Mouse (Mus musculus) ES-E14 (cell line): ENCODE data around the gene Il34. TPM values are rescaled to one million over a fixed set of nuclear protein-coding genes. Genes with fewer than 3 reads are reported as not detected.

ENCODE experiments used
- DNase-seq: peaks from one replicate; pipeline ENCODE4 v3.0.0-alpha.2; 2013; ENCODE audit warnings: low read depth, low spot score
- H3K27ac ChIP-seq: 2 replicates; pipeline ENCODE4 v1.5.1; 2012; ENCODE audit warnings: low read depth, mild to moderate bottlenecking, low read length, moderate library complexity, mixed read lengths; ENCODE audit not compliant: poor library complexity, insufficient read depth, severe bottlenecking
- H3K36me3 ChIP-seq: 2 replicates; pipeline ENCODE4 v1.6.1; 2012; ENCODE audit warnings: mild to moderate bottlenecking, low read length, moderate library complexity, mixed read lengths; ENCODE audit not compliant: control insufficient read depth, poor library complexity, insufficient read depth, severe bottlenecking
- H3K4me1 ChIP-seq, 2 experiments: fragments of 150-350 bp in 1 of 2; sonication (generic) in 1 of 2; 2 replicates each; pipeline ENCODE4 v1.6.1; 2012; ENCODE audit warnings: low read length in 2 of 2, mild to moderate bottlenecking in 1 of 2, mixed read lengths in 1 of 2; ENCODE audit not compliant: control insufficient read depth in 2 of 2, insufficient read depth in 2 of 2, poor library complexity in 1 of 2
- H3K4me3 ChIP-seq, 2 experiments: fragments of 150-350 bp in 1 of 2; sonication (generic) in 1 of 2; 2 replicates each; pipeline ENCODE4 v1.5.1; 2012; ENCODE audit warnings: low read length in 2 of 2, low read depth in 1 of 2, mild to moderate bottlenecking in 1 of 2, mixed read lengths in 1 of 2; ENCODE audit not compliant: insufficient read depth in 1 of 2, poor library complexity in 1 of 2, severe bottlenecking in 1 of 2
- H3K9ac ChIP-seq: 2 replicates; pipeline ENCODE4 v1.6.1; 2012; ENCODE audit warnings: low read depth, mild to moderate bottlenecking, low read length, mixed read lengths; ENCODE audit not compliant: poor library complexity, insufficient read depth, severe bottlenecking
- H3K9me3 ChIP-seq: fragments of 150-350 bp; sonication (generic); 2 replicates; pipeline ENCODE4 v1.6.1; 2012; ENCODE audit warnings: low read depth, mild to moderate bottlenecking, low read length; ENCODE audit not compliant: control insufficient read depth, insufficient read depth
- CHD2 ChIP-seq: IDR thresholded peaks from 2 replicates; pipeline ENCODE4 v1.6.1; 2014; ENCODE audit warnings: mild to moderate bottlenecking, low read depth, low read length, inconsistent platforms
- HCFC1 ChIP-seq: IDR thresholded peaks from 2 replicates; pipeline ENCODE4 v1.6.1; 2012; ENCODE audit warnings: low read length, inconsistent platforms, borderline replicate concordance; ENCODE audit not compliant: insufficient read depth
- MAFK ChIP-seq: IDR thresholded peaks from 2 replicates; pipeline ENCODE4 v1.6.1; 2014; ENCODE audit warnings: mild to moderate bottlenecking, low read depth, low read length, inconsistent platforms; ENCODE audit not compliant: insufficient read depth
- ZC3H11A ChIP-seq: IDR thresholded peaks from 2 replicates; pipeline ENCODE4 v1.6.1; 2012; ENCODE audit warnings: low read depth, mild to moderate bottlenecking, inconsistent platforms, low read length, borderline replicate concordance
- ZNF384 ChIP-seq: IDR thresholded peaks from 2 replicates; pipeline ENCODE4 v1.6.1; 2012; ENCODE audit warnings: low read depth, low read length, inconsistent platforms
- in situ Hi-C, 2 experiments: fragments of 600-800 bp; cut with MboI; formaldehyde crosslinking; loops; one replicate each; pipeline ENCODE4 v1.15.1; 2025; ENCODE audit warnings: low sequenced_read_pairs in 2 of 2, inconsistent platforms in 1 of 2; ENCODE audit not compliant: unreplicated experiment in 2 of 2
- total RNA-seq: library from RNA; depleted of rRNA; stranded (reverse); fragments of 300-350 nt; gene quantifications from 2 replicates; pipeline ENCODE4 v1.2.3, GENCODE M21; 2012; rRNA removed

Gene Il34
- total RNA-seq, result 4.6 and 5.4 TPM in 2 replicates

DNA sequence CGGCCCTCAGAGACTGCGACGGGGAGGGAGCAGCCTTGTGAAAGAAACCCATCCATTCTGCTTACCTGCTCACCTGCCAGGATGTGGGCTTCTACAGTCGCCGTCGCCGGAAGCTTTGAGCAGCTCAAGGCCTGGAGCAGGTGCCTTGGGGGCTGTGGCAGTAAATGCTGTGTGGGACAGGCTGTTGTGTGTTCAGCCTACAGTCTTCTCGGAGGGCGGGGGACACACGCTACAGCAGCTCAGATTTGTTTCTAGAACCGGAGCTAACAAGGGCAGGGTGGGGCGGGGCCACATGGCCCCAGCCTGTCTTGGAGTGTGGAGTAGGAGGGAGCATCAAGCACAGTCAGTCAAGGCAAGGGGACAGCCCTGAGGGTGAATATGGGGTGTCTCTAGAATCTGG lies at the start of gene Il34:
Gene Il34 (minus strand): TSS at position 256 of the 400 bp plus-strand sequence.
- H3K9ac ChIP-seq, result peak within 1 kb of the TSS; percentile 55
- peak within 1 kb of the TSS; percentile 25; the same call in 1 of the 2 replicates for H3K27ac ChIP-seq
- in situ Hi-C loops, result no loop called here
- no peak for DNase-seq
- peak within 1 kb of the TSS in 1 of 2 experiments; percentile 45; a peak in 1 of 4 replicates for H3K4me3 ChIP-seq
- TF ChIP-seq ZNF384, result no peak
- TF ChIP-seq ZC3H11A, result no peak
- no peak for TF ChIP-seq MAFK
- no peak for TF ChIP-seq CHD2
- TF ChIP-seq HCFC1, result no peak
- peaks cover 13% of the 10 kb centered on the region for H3K36me3 ChIP-seq
- no peaks in the 10 kb centered on the region for H3K9me3 ChIP-seq
- peaks cover 0 to 12% of the 10 kb centered on the region in 2 experiments; a peak in 2 of 4 replicates for H3K4me1 ChIP-seq

DNA sequence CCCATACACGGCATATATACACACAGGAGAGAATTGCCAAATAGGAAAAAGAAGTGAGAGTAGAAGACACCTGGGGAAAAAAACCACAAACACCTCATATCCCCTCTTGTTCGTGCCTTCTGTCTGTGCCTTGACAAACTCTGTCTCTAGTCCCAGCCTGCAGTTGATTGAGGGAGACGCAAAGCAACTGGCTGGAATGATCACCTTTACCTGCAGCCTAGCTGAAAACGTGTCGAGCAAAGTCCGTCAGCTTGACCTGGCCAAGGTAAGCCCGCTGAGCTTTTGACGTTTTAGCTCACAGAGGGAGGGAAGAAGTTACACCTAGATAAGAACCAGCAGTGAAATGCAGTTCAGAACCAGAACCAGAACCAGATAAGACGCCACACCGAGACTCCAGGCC lies 45.5 kb upstream of the Il34 start:
- in situ Hi-C loops, result no loop called here
- H3K27ac ChIP-seq, result no peak overlapping the region
- peaks cover 24% of the 10 kb centered on the region for H3K36me3 ChIP-seq
- no peaks in the 10 kb centered on the region for H3K4me1 ChIP-seq
- H3K4me3 ChIP-seq, result no peak overlapping the region
- DNase-seq, result no peak
- no peak overlapping the region for H3K9ac ChIP-seq
- H3K9me3 ChIP-seq, result no peaks in the 10 kb centered on the region
- TF ChIP-seq CHD2 (no peak), HCFC1 (no peak)

DNA sequence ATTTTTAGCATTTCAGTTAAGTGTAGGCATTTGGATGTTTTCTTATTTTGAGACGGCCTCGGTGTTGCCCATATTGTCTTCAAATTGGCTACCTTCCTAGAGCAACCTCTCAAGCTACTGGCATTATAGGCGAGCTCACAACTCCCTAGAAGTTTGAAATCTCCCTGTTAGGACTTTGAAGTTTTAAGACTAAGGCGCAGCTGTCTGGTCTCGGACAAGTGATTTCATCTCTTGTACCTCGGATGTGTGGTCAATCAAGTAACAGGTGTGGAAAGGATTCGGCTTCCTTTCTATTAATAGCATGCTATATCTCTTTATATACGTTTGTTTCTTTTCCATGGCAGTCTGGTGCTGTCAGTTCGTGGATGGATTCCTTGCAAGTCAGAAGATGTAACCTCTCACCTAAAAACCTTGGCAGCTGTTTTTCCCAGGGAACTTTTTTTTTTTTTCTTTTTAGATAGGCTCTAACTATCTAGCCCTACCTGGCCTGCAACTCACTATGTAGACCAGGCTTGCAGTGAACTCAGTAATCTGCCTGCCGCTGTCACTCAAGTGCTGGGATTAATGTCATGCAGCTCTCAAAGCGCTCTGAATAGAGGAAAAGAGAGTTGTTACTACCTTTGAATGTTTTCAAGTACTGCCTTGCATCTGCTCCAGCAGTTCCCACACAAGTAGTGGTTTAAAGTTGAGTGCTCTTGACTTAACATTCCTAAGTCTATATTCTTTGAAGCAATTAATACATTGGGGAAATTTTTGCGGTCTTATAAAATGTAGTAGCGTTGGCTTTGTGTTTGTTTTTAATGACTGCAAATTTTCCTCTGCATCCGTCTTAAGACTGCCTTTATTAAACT lies 42.1 kb upstream of the Il34 start:
- Histone ChIP-seq H3K9me3 (no peaks in the 10 kb centered on the region), H3K4me1 (no peaks in the 10 kb centered on the region; a peak in 1 of 4 replicates), H3K36me3 (peaks cover 30% of the 10 kb centered on the region), H3K9ac (peak overlapping the region; percentile 97), H3K27ac (no peak overlapping the region), H3K4me3 (peak overlapping the region; percentile 93 to 97)
- TF ChIP-seq MAFK, result no peak
- no peak for TF ChIP-seq ZNF384
- TF ChIP-seq CHD2, result no peak
- no peak for TF ChIP-seq HCFC1
- TF ChIP-seq ZC3H11A, result no peak
- in situ Hi-C loops, result loop anchor here (10.0 to 25.0 kb wide), 2 partner anchors 197 to 439 kb away; no protein-coding TSS in a partner anchor
- no peak for DNase-seq

DNA sequence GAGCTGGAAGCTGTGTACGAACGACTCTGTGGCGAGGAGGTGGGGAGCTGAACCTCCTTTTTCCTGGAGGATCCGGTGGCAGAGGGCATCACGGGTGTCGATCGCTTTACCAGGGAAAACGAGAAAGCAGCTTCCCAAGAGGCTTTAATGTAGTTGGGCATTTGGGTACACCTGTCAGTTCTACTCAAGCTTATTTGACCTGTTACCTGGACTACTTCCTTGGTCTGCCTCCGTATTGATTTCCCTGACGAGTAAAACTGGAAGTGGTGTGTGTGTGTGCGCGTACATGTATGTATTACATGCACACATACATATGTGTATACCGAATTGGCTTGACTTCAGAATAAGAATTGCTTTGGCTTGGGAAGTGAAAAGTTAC lies 41.4 kb upstream of the Il34 start:
- DNase-seq, result no peak
- TF ChIP-seq ZC3H11A (no peak), CHD2 (no peak), MAFK (no peak), HCFC1 (no peak), ZNF384 (no peak)
- Histone ChIP-seq H3K36me3 (peaks cover 32% of the 10 kb centered on the region), H3K27ac (peak overlapping the region; percentile 24; the same call in 1 of the 2 replicates), H3K9ac (peak overlapping the region; percentile 97), H3K4me3 (peak overlapping the region; percentile 93 to 97), H3K4me1 (no peaks in the 10 kb centered on the region; a peak in 1 of 4 replicates), H3K9me3 (no peaks in the 10 kb centered on the region)
- in situ Hi-C loops, result loop anchor here (10.0 to 25.0 kb wide), 2 partner anchors 198 to 440 kb away; no protein-coding TSS in a partner anchor
